Mouse (Mus musculus): ENCODE measurements at regions not wholly inside any gene's neighbourhood (a gene's known extent, or its start where the extent isn't known, plus 50 kb on each side); places are given as distances from the start of the nearest gene placed in this dataset.

DNA sequence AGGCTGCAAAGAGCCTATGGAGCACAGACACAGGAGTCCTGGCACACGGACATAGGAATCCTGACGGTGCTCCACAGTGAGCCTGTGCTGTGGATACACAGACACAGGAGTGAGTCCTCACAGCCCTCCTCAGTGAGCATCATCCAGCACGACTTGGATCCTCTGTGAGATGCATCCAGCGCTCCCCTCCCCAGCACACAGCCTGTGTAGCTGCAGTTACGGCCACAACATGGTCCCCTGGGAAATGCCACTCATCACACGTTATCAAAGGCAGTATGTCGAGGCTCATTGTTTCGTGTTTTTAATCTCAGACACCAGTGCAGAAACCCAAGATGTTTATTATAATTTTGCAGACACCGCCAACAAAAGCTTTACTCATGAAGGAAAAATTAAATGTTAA, 87.1 kb upstream of the Topaz1 start:
- H3K36me3 ChIP-seq (ENCODE audit: control insufficient read depth, insufficient read depth, low read length) = no peaks in the 10 kb centered on the region
- no peak overlapping the region for H3K4me3 ChIP-seq (ENCODE audit: low read depth, low read length)
- no peaks in the 10 kb centered on the region for H3K27me3 ChIP-seq (ENCODE audit: control insufficient read depth, insufficient read depth, low read length)
- no peak for TF ChIP-seq POLR2A (IDR thresholded peaks at IDR 0.05; ENCODE audit: low read depth, low read length)
- no peak for TF ChIP-seq CTCF (IDR thresholded peaks at IDR 0.05; ENCODE audit: extremely low read depth, insufficient read length, insufficient replicate concordance, low read depth, low read length)
- 78% methylated on average over 9 of the region's 9 CpGs for WGBS
- H3K27ac ChIP-seq (ENCODE audit: insufficient read depth, low read depth, low read length) = no peak overlapping the region
- no peaks in the 10 kb centered on the region for H3K4me1 ChIP-seq (ENCODE audit: control insufficient read depth, insufficient read depth, insufficient read length, low read length)

DNA sequence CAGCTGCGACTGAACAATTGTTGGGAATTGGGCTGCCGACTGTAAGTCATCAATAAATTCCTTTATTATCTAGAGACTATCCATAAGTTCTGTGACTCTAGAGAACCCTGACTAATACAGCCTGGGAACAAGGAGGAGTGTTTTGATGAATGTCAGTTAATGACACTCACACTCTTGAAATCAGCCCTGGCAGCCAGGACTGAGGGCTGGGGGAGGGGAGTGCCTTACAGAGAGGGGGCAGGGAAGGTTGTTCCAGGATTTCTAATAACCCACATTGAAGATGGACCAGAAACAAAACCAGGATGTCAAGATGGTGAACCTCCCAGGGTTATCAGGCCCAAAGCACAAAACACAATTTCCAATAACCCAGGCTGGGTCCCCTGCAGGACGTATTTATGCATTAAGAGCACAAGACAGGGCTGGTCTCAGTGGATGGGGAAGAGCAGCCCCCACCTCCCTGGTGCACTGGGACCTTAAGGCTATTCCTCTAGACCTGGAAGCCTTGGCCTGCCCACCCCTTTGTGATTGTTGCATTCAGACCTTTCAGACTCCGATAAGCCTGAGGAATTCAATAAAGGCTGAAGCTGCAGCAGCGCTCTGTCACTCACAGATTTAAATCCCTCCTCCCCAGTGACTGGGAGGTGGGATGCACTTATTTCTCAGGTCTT, 80.0 kb upstream of the Topaz1 start:
- Histone ChIP-seq H3K4me1 (ENCODE audit: control insufficient read depth, insufficient read depth, insufficient read length, low read length) (no peaks in the 10 kb centered on the region), H3K36me3 (ENCODE audit: control insufficient read depth, insufficient read depth, low read length) (no peaks in the 10 kb centered on the region), H3K4me3 (ENCODE audit: low read depth, low read length) (no peak overlapping the region), H3K27ac (ENCODE audit: insufficient read depth, low read depth, low read length) (no peak overlapping the region), H3K27me3 (ENCODE audit: control insufficient read depth, insufficient read depth, low read length) (no peaks in the 10 kb centered on the region)
- 38% methylated on average over 4 of the region's 5 CpGs for WGBS
- no peak for TF ChIP-seq POLR2A (IDR thresholded peaks at IDR 0.05; ENCODE audit: low read depth, low read length)

DNA sequence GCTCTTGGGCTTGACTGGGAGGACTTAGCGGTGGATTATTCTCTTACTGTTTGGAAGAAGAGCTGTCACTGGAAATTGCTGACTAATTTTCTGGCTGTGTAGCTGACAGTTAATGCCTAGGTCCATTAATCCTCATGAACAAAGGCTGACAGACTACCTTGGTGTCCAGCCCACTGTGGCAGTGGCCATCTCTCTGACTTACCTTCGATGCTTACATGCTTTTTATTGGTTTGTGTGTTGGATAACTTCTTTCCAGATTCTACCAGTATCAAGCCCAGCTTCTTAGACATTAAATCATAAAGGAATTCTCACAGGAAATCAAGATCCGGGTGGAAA, 79.5 kb upstream of the Topaz1 start:
- no peak overlapping the region for H3K27ac ChIP-seq (ENCODE audit: insufficient read depth, low read depth, low read length)

DNA sequence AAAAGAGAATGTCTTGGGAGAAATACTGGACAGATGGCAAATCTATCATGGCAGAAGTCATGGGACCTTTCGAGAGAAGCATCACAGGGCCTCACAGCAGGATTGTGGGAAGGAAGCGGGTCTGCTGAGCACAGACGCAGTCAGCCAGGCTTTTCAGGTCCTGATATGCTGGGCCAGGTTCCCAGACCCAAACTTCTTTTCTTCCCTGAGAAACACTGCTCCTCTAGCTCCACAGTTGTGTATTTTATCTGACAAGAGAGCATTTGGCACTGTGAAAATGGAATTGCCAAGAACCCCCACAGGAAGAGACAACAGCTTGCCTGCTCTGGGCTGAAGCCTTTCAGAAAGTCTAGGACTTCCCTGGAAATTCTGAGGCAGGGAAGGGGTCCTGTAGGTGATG, 73.4 kb upstream of the Topaz1 start:
- Histone ChIP-seq H3K36me3 (ENCODE audit: control insufficient read depth, insufficient read depth, low read length) (no peaks in the 10 kb centered on the region), H3K27ac (ENCODE audit: insufficient read depth, low read depth, low read length) (no peak overlapping the region), H3K4me1 (ENCODE audit: control insufficient read depth, insufficient read depth, insufficient read length, low read length) (no peaks in the 10 kb centered on the region), H3K27me3 (ENCODE audit: control insufficient read depth, insufficient read depth, low read length) (no peaks in the 10 kb centered on the region), H3K4me3 (ENCODE audit: low read depth, low read length) (no peak overlapping the region)
- no peak for TF ChIP-seq POLR2A (IDR thresholded peaks at IDR 0.05; ENCODE audit: low read depth, low read length)
- TF ChIP-seq CTCF (IDR thresholded peaks at IDR 0.05; ENCODE audit: extremely low read depth, insufficient read length, insufficient replicate concordance, low read depth, low read length) = no peak
- 82% methylated on average over 3 of the region's 3 CpGs for WGBS

More for the DNA sequence above, 79.5 kb upstream of the Topaz1 start:
- Histone ChIP-seq H3K27me3 (ENCODE audit: control insufficient read depth, insufficient read depth, low read length) (no peaks in the 10 kb centered on the region), H3K4me3 (ENCODE audit: low read depth, low read length) (no peak overlapping the region), H3K36me3 (ENCODE audit: control insufficient read depth, insufficient read depth, low read length) (no peaks in the 10 kb centered on the region), H3K4me1 (ENCODE audit: control insufficient read depth, insufficient read depth, insufficient read length, low read length) (no peaks in the 10 kb centered on the region)
- no peak for TF ChIP-seq CTCF (IDR thresholded peaks at IDR 0.05; ENCODE audit: extremely low read depth, insufficient read length, insufficient replicate concordance, low read depth, low read length)
- no peak for TF ChIP-seq POLR2A (IDR thresholded peaks at IDR 0.05; ENCODE audit: low read depth, low read length)
- 55% methylated on average over 3 of the region's 3 CpGs for WGBS

DNA sequence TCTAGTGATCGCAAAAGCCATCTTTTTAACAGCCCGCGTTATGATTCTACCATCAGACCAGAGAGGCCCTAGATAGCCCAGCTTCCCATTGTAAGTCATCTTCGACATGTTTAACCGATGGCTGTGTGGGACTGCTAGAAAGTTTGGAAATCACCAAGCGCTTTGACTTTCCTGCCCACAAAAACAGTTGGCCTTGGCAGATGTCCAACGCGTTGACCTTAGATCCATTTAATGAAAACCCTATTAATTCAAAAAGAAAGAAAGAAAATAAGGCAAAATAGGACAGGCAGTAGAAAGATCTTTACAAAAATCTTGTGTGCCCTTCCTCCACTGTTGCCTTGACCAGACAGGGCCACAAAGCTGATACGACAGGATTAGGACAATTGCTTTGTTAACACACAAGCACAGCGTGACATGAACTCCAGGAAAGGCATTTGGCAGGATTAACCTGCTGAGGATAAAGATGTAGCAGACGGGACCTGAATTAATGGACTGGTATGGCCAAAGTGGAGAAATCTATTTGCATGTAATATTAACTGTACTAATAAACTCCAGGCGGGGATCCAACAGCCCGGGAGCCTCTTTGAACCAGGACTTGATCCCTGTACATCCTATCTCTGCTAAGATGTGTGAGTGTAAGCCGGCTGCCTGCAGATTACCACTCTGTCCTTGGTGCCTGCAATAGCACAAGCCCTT, 69.0 kb upstream of the Topaz1 start:
- no peaks in the 10 kb centered on the region for H3K27me3 ChIP-seq (ENCODE audit: control insufficient read depth, insufficient read depth, low read length)

DNA sequence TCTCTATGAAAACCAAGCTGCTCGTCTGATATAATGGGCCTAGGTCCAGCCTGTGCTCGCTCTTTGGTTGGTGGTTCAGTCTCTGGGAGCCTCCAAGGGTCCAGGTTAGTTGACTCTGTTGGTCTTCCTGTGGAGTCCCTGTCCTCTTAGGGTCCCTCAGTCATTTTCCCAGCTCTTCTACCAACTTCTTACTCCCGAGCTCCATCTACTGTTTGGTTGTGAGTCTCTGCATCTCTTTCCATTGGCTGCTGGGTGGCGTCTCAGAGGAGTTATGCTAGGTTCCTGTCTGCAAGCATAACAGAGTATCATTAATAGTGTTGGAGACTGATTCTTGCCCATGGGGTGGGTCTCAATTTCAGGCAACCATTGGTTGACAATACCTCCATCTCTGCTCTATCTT, 60.0 kb upstream of the Topaz1 start:
- no peaks in the 10 kb centered on the region for H3K27me3 ChIP-seq (ENCODE audit: control insufficient read depth, insufficient read depth, low read length)
- H3K4me1 ChIP-seq (ENCODE audit: control insufficient read depth, insufficient read depth, insufficient read length, low read length) = no peaks in the 10 kb centered on the region
- no peaks in the 10 kb centered on the region for H3K36me3 ChIP-seq (ENCODE audit: control insufficient read depth, insufficient read depth, low read length)
- WGBS = 20% methylated on average over 4 of the region's 4 CpGs
- no peak for TF ChIP-seq CTCF (IDR thresholded peaks at IDR 0.05; ENCODE audit: extremely low read depth, insufficient read length, insufficient replicate concordance, low read depth, low read length)
- no peak for TF ChIP-seq POLR2A (IDR thresholded peaks at IDR 0.05; ENCODE audit: low read depth, low read length)
- H3K4me3 ChIP-seq (ENCODE audit: low read depth, low read length) = no peak overlapping the region
- no peak overlapping the region for H3K27ac ChIP-seq (ENCODE audit: insufficient read depth, low read depth, low read length)

More for the DNA sequence above, 69.0 kb upstream of the Topaz1 start:
- TF ChIP-seq POLR2A (IDR thresholded peaks at IDR 0.05; ENCODE audit: low read depth, low read length) = no peak
- TF ChIP-seq CTCF (IDR thresholded peaks at IDR 0.05; ENCODE audit: extremely low read depth, insufficient read length, insufficient replicate concordance, low read depth, low read length) = no peak
- Histone ChIP-seq H3K4me3 (ENCODE audit: low read depth, low read length) (no peak overlapping the region), H3K27ac (ENCODE audit: insufficient read depth, low read depth, low read length) (no peak overlapping the region), H3K4me1 (ENCODE audit: control insufficient read depth, insufficient read depth, insufficient read length, low read length) (no peaks in the 10 kb centered on the region), H3K36me3 (ENCODE audit: control insufficient read depth, insufficient read depth, low read length) (no peaks in the 10 kb centered on the region)
- 72% methylated on average over 14 of the region's 14 CpGs for WGBS

DNA sequence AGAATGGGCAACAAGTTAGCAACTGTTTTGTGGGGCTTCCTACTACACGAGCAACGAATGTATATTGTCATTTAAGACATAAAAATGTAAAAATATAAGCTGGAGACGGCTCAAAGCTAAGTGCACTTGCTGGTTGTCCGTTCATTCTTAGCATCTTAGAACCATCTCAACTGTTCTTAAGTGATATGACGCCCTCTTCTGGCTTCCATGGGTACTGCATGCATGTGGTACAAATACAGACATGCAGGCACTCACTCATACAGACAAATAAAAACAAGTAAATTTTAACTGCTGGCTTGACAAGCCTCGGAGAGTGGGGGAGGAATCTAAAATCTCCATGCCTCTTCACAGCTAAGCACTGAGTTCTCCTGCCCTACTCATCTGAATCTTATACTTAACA, 55.3 kb upstream of the Topaz1 start:
- TF ChIP-seq CTCF (IDR thresholded peaks at IDR 0.05; ENCODE audit: extremely low read depth, insufficient read length, insufficient replicate concordance, low read depth, low read length) = no peak
- TF ChIP-seq POLR2A (IDR thresholded peaks at IDR 0.05; ENCODE audit: low read depth, low read length) = no peak
- no peaks in the 10 kb centered on the region for H3K36me3 ChIP-seq (ENCODE audit: control insufficient read depth, insufficient read depth, low read length)
- no peak overlapping the region for H3K27ac ChIP-seq (ENCODE audit: insufficient read depth, low read depth, low read length)
- H3K4me1 ChIP-seq (ENCODE audit: control insufficient read depth, insufficient read depth, insufficient read length, low read length) = no peaks in the 10 kb centered on the region
- 72% methylated on average over 6 of the region's 6 CpGs for WGBS
- H3K27me3 ChIP-seq (ENCODE audit: control insufficient read depth, insufficient read depth, low read length) = no peaks in the 10 kb centered on the region
- no peak overlapping the region for H3K4me3 ChIP-seq (ENCODE audit: low read depth, low read length)

All from small intestine, adult 2 months (tissue).